In the genomic region with DNA sequence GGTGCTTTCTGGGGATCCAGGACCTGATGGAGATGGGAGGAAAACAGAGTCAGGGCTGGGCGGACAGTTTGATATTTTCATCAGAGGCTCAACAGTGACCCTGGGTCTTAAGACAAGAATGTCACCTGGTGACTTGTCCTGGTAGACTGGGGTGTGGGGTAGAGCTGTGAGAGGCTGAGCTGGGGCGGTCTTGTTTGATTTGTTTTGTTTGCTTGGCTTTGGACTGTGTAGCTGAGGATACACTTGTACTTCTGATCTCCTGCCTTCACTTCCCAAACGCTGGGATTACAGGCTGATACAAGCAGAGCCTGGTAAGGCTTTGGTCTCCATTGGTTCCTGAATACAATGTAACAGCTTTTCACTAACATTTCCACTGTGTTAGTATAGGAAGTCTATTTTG, we compare ENCODE assay signal across 13 mouse cellular contexts. TPM values are rescaled to one million over a fixed set of nuclear protein-coding genes. Genes with fewer than 3 reads are reported as not detected.
"Had no signal": no experiment of that assay in that cellular context is flagged by ENCODE, and none has a peak within 500 bp of the region (broad histone marks: within the 10 kb centered on the region; RNA-seq: fewer than 3 reads in every experiment).

No protein-coding gene starts in this region.

- H3K27ac ChIP-seq: limb, embryonic 15.5 days; midbrain, embryonic 13.5 days had no signal

- H3K9ac ChIP-seq: limb, embryonic 15.5 days; midbrain, embryonic 13.5 days had no signal

- H3K27me3 ChIP-seq: limb, embryonic 15.5 days; midbrain, embryonic 13.5 days had no signal

- DNase-seq: kidney, adult 8-10 months; kidney, postnatal 25 days; layer of hippocampus, postnatal 36 days; lung, postnatal 14 days; right cerebral cortex, postnatal 14 days; thymus, adult 2 months; thymus, postnatal 25 days had no signal

- H3K4me2 ChIP-seq: limb, embryonic 15.5 days; midbrain, embryonic 13.5 days had no signal

- H3K4me3 ChIP-seq: limb, embryonic 15.5 days; midbrain, embryonic 13.5 days had no signal

- ATAC-seq: hindbrain, embryonic 16.5 days; inflammation-experienced regulatory T-cells, adult 6 months; intestine, postnatal 0 days; midbrain, embryonic 13.5 days had no signal

- H3K9me3 ChIP-seq: limb, embryonic 15.5 days; midbrain, embryonic 13.5 days had no signal

RNA-seq across cellular contexts. Expression of a gene that starts 7.6 kb away (rescaled TPM):
- polyA plus RNA-seq: inflammation-experienced regulatory T-cells, adult 6 months had no signal

RNA-seq across cellular contexts. Expression of a gene that starts 24.1 kb away (rescaled TPM):
- polyA plus RNA-seq: inflammation-experienced regulatory T-cells, adult 6 months had no signal

RNA-seq across cellular contexts. Expression of a gene that starts 38.8 kb away (rescaled TPM):
- polyA plus RNA-seq: neural tube, embryonic 14.5 days had no signal
